Mouse (Mus musculus) CD8-positive naive resting alpha-beta T cell, adult 2 months (primary cell): Measurements from ENCODE around the gene H2-DMb1.

Source experiments
- DNase-seq, 2 experiments: peaks; one replicate each; pipeline ENCODE4 v3.0.0; 2022; ENCODE audit warnings: low read depth in 2 of 2, low spot score in 2 of 2

The H2-DMb1 gene

DNA sequence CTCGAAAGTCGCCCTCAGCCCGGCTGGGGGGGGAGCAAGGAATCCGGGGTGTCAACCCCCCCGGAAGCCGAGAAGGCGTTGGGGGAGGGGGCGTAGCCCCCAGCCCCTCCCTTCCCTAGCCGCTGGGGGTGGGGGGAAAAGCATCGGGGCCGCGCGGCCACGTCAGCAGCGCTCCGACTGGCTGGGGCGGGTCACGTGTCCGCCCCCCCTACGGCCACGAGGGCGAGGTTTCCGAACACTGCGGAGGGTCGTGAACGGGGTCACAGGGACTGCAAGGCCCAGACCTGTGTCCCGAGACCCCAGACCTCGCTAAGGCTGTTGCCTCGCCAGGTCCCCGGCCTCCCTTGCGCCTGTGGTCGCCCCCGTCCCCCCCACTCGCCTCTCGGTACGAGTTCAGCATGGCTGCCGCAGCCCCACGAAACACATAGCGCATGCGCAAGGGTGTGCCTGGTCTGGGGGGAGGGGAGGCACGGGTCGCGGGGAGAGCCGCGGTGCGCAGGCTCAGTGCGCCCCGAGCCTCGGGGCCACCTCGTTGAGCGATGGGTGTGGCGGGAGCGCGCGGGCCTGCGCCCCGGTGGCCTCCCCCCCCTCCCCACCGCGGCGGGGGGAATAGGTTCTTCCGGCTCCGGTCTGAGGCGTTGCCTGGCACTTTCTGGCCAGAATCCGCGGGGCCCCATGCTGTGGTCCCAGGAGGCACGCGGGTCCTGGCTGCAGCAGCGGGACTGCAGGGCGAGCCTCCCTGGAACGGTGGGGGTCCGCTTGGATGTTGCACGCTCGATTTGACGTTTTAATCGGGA lies 30.5 kb upstream of the H2-DMb1 start, which contains the start of gene Brd2:
Gene Brd2, minus strand, starts transcription at position 447 of the 797 bp plus-strand sequence.
- peak; percentile 93 to 95 for DNase-seq

DNA sequence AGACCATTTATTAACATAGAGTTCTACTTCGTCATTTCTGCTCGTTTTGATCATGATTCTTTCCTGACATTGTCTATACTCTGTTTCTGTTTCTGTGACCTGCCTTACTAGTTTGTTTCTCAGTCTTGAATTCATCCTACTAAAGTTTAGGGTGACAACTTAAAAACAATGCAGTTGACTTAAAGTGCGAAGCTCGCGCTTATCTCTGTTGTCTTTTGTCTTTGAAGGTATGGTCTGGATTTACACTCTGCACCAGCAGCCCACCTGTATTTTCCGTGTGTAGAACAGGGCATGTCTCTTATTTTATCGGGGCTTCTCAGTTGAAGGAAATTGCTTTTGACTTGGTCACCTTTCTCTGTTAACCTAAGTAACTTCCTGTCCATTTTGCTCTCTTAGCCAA lies 29.8 kb upstream of the H2-DMb1 start:
- DNase-seq = no peak

- DNase-seq = no peak
These were observed 29.4 kb upstream of the H2-DMb1 start for GRCm38 (mm10) chr17:34123518-34123917.

DNA sequence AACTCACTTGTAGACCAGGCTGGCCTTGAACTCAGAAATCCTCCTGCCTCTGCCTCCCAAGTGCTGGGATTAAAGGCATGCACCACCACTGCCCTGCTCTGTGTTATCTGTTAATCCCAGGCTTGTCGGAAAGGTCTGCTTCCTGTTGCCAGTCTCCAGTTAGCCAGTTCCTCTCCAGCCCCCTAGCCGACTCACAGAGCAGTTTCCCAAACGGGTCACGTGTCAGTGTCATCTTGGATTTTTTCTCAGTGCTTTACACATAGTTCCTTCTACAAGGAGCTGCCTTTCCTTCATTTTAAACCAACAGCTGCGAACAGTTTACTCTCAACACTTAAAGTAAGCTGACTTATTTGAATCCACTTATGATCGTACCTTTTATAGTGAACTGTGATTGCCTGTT lies 28.2 kb upstream of the H2-DMb1 start:
- DNase-seq = no peak

- no peak for DNase-seq
These were observed 25.9 kb upstream of the H2-DMb1 start for GRCm38 (mm10) chr17:34126826-34127420.

DNA sequence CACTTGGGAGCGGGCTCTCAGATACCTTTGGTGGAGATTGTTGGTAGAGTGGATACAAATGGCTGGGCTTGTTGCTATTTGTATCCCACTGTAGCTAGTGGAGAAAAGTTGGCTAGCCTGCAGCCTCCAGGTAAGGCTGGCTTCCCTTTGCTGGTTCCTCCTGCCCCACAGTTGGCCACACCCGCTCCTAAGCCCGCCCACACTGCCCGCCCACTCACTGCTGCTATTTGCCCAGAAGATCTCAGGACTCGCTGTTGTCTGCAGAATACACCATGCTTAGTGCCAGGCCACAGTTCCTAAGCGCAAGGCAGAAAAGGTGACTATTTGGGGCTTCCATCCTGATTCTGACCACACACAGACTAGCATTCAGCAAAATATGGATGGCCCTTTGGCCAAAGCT lies 25.4 kb upstream of the H2-DMb1 start:
- peak in 1 of 2 experiments; percentile 62 for DNase-seq

GRCm38 (mm10) chr17:34128264-34128937 lies 24.5 kb upstream of the H2-DMb1 start:
- peak in 1 of 2 experiments; percentile 52 for DNase-seq

DNA sequence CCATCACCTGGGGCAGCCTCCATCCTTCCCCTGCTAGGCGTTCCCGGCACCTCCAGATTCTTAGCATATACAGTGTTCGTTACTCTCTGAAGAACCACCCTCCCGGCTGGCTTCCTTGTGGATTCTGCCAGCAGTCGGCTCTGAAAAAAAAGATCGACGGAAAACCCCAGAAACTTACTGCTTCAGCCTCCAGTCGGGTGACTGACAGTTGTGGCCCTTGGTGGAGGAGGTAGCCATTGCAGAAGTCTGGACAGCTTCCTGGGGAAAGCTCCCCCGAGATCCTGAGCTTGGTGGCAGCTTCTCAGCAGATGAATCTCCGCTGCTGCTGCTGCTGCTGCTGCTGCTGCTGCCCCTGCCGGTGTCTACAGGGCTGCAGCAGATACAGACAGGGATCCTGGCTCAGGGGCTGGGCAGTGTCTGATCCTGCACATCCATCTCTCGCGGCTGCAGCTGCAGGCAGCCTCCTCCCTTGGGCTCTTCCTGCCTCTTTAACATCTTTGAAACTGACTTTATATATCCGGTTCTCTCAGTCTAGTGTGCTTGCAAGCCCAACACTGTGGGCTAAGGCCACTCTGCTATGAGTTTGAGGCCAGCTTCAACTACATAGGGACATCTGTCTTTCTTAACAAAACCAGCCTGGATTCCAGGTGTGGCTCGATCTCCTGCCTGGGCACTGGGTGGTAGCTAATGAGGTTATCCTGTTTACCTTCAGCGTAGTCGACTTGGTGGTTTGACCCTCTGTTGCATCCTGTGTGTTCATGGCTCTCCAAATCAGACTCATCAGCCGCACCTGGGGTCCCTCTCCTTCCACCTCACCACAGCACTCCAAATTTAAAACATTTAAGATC lies 23.7 kb upstream of the H2-DMb1 start:
- no peak for DNase-seq

GRCm38 (mm10) chr17:34130073-34130947 lies 22.6 kb upstream of the H2-DMb1 start:
- no peak for DNase-seq

DNA sequence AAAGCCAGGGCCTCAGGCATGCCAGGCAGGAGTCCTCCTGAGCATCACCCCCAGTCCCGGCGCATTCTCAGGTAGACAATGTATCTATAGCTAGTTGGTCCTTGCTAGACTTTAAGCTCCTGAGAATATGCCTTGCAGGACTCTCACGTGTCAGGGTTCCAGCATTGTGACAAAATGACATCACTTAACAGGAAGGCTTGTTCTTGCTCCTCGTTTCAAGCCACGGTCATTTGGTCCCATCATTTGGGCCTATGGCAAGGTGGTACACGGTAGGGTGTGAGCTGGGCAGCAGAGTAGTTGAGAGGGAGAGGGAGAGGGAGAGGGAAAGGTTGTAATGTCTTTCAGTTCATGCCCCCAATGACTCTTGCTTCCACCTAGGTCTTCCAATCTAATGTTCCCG lies 21.0 kb upstream of the H2-DMb1 start:
- DNase-seq = no peak

GRCm38 (mm10) chr17:34133289-34133688 lies 19.6 kb upstream of the H2-DMb1 start:
- no peak for DNase-seq

- DNase-seq = no peak
These were observed 18.4 kb upstream of the H2-DMb1 start for GRCm38 (mm10) chr17:34134451-34134850.

DNA sequence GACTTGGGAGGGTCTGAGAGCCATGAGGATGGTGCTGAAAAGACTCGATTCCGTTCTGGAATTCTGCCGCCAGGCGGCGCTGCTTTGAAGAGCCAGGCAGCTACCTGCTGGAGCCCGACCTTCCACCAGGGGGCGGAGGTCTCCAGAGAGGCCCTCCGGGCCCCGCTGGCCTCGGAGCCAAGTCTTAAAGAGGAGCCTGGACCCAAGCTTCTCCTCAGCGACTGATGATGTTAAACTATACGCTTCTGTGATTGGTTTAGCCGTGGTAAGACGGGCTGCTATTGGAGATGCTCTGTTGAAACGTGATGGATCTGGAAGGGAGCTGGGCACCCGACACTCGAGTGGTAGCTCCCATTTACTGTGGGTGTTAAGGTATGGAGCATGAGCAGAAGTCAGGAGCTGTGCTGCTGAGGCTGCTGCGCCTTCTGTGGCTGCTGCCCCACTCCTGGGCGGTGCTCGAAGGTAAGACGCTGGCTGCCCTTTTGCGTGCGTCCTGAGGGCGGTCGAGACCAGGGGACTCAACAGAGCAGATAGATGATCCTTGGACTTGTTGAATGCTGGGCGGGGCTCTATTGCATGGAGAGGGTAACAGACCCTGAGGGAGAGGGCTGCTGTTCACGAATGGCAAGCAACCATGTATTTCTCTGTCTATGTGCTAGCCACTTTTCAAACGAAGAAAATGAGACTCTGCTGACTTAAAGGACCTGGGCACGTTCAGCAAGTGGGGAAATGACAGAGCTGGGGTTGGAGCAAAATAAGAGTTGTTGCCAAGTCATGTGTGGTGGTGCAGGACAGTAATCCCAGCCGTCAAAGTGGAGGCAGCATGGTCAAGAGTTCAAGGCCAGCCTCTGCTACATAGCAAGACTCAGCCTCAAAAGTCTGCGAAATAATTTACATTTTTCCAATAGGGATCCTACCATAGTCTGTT lies 17.3 kb upstream of the H2-DMb1 start:
- DNase-seq = peak; percentile 99

- DNase-seq = no peak
These were observed 15.3 kb upstream of the H2-DMb1 start for GRCm38 (mm10) chr17:34137601-34138000.

GRCm38 (mm10) chr17:34138655-34139054 lies 14.2 kb upstream of the H2-DMb1 start:
- DNase-seq = no peak

DNA sequence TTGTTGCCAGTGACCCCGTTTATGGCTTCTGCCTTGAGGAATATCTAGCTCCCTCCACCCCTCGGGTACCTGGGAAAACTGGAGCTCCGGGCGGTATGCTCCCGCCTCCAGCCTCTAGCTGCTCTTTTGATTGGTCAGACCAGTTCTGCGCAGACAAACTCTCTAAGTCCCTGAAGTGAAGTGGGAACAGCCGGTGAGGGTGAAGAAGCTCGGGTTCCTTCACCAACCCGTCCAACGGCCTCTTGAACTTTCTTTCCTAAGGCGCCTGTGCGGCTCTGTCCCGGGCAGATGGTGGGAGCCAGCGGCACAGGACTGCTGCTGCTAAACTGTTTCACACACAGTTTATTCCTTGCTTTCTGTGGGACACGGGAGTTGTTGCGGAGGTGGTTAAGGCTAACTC lies 13.5 kb upstream of the H2-DMb1 start:
- DNase-seq = no peak

GRCm38 (mm10) chr17:34140240-34140639 lies 12.6 kb upstream of the H2-DMb1 start:
- DNase-seq = no peak

- no peak for DNase-seq
These were observed 11.4 kb upstream of the H2-DMb1 start for GRCm38 (mm10) chr17:34141448-34141847.

DNA sequence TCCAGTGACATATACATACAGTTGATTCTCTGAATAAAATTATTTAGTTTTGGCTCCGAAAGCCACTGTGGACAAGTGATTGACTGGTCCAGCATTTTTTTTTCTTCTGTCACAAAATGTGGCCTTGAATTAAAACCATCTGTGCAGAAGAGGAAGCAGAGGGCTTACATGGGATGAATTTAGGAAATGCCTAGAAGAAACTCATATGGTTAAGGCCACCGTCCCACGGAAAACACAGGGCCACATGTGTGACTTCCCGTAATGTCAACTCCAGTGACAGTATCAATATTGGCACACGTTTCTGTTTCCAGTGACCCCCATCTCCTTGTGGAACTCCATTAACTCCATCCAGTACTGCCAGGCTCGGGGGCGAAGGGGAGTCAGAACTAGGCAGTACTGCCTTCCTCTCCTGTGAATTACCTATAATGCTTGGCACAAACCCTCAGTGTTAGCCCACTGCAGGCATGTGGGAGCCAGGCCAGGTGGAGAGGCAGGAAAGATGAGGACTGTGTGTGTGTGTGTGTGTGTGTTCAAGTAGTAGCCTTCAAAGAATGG lies 10.3 kb upstream of the H2-DMb1 start:
- no peak for DNase-seq
